Mouse (Mus musculus) C2C12 (cell line): Measurements from ENCODE around the gene Zgrf1.

ENCODE experiments used
- CEBPB ChIP-seq: IDR thresholded peaks from one replicate; pipeline ENCODE4 v1.6.1; 2011; ENCODE audit warnings: low read depth, mild to moderate bottlenecking, control low read depth, moderate library complexity
- CTCF ChIP-seq: IDR thresholded peaks from one replicate; pipeline ENCODE4 v1.5.1; 2011; ENCODE audit not compliant: control insufficient read depth, insufficient read depth, insufficient read length
- MAX ChIP-seq: IDR thresholded peaks from one replicate; pipeline ENCODE4 v1.6.1; 2011; ENCODE audit warnings: mild to moderate bottlenecking, control low read depth
- MYOD1 ChIP-seq: IDR thresholded peaks from one replicate; pipeline ENCODE4 v1.6.1; 2011; ENCODE audit warnings: low read depth; ENCODE audit not compliant: control insufficient read depth, insufficient read length
- MYOG ChIP-seq: IDR thresholded peaks from one replicate; pipeline ENCODE4 v1.6.1; 2011; ENCODE audit not compliant: control insufficient read depth, insufficient read length; ENCODE audit errors: extremely low read depth
- USF1 ChIP-seq: IDR thresholded peaks from one replicate; pipeline ENCODE4 v1.6.1; 2011; ENCODE audit warnings: low read depth, mild to moderate bottlenecking, control low read depth, moderate library complexity

DNA sequence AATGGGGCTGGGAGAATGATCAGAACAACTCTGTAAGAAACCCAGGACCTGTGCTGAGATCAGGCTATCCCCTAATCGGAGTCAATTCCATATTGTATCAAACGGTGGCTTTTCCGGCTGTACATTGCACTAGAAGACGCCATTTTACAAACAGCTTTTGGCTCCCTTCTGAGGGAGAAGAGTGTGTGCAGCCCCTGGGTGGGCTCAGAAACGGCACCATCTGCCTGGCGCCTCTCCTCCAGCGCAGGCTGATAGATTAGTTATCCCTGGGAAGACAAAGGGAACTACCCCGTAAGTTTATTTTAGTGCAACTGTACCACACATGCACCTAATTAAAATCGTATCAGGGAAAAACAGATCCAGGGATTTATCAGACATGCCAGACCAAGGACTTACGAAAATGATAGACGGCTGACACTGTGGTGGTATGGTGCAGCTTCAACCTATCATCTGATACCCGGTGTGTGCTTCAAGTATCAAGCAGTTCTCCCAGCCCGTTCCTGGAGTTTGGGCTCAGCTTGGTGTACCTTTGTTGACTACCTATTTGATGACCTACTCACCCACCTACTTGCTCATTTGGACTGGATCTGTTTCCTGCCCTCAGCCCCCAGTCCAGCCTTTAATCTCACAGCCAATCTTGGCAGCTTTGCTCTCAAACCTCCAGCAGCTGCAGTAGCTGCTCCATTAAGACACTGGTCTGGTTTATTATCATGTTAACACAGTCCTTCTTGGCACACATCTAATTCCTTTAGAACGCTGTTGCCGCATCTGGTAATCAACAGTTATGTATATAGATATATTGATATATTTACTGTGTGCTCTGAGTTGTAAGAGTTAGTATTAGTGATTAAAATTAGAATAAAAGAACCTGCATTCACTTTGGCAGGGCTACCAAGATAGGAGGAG lies 45.2 kb upstream of the Zgrf1 start:
- TF ChIP-seq CTCF (no peak), USF1 (no peak), MAX (no peak), MYOD1 (no peak), CEBPB (no peak), MYOG (no peak)
